Mouse (Mus musculus) forelimb bud, embryonic 11.5 days (tissue): ENCODE results near the gene Tgfbrap1.
A peak's percentile ranks its signal among the peaks of the same experiment; 100 is the strongest.

ENCODE experiments used
- DNase-seq: peaks from one replicate; pipeline ENCODE4 v3.0.0-alpha.2; 2012; ENCODE audit warnings: low read depth, low spot score

Gene Tgfbrap1

DNA sequence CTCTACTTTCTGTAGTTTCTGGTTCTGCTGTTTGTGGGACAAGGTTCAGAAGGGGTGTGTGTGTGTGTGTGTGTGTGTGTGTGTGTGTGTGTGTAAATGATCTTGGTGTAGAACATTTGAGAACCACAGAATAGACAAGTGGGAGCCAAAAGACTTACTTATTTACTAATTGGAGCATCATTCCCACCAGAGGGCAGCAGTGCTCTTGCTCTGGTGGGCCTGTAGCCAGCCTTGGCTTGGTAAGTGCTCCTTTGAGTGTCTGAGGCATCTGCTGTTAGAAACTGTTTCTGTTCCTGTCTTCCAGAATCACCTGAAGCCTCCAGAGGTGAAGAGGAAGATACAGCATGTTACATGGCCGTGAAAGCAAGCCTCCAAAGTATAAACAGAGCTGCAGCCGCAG is 14.4 kb upstream of the Tgfbrap1 start:
- peak; percentile 59 for DNase-seq

DNA sequence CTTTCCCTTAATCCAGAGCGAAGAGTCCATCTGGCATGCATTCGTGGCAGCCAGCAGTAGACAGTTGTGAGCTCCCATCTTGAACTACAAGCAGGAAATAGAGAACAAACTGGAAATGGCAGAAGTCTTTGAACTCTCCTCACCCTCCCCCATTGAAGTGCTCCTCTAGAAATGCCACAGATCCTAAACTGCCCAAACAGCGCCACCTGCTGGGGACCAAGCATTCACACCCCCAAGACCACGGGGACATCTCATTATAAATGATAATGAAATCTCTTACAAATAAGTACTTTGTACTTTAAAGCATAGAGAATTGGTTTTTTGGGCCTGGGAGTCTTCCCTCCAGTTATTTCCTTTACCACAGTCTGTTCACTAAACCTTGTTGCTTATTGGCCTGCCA is 12.1 kb upstream of the Tgfbrap1 start:
- DNase-seq: peak; percentile 51

GRCm38 (mm10) chr1:43108729-43109128 is 10.3 kb upstream of the Tgfbrap1 start:
- DNase-seq: no peak

- DNase-seq: no peak
These were observed 4.2 kb downstream of the Tgfbrap1 start for GRCm38 (mm10) chr1:43094206-43094605.

- DNase-seq: peak; percentile 37
These were observed 6.1 kb downstream of the Tgfbrap1 start for GRCm38 (mm10) chr1:43092056-43093015.

- DNase-seq: no peak
These were observed 7.0 kb downstream of the Tgfbrap1 start for GRCm38 (mm10) chr1:43091306-43092055.

- no peak for DNase-seq
These were observed 8.0 kb downstream of the Tgfbrap1 start for GRCm38 (mm10) chr1:43090418-43090817.

- no peak for DNase-seq
These were observed 15.5 kb downstream of the Tgfbrap1 start for GRCm38 (mm10) chr1:43082946-43083345.

DNA sequence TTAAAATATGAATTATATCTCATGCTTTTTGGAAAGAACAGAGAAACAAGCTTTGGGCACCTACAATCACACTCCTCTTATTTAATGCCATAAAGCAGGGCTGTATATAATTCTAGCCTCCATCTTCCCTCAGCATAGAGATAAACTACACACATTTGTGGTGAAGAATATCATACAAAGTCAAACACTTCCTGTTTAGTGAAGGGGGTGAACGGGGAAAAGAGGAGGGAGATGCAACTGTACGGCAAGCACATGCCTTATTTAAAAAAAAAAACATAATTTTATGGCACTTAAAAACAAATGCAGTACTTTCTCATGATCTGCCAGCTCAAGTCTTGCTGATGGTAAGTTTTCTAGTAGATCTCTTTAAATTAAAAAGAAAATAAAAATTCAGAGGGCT is 20.3 kb downstream of the Tgfbrap1 start:
- DNase-seq: no peak

DNA sequence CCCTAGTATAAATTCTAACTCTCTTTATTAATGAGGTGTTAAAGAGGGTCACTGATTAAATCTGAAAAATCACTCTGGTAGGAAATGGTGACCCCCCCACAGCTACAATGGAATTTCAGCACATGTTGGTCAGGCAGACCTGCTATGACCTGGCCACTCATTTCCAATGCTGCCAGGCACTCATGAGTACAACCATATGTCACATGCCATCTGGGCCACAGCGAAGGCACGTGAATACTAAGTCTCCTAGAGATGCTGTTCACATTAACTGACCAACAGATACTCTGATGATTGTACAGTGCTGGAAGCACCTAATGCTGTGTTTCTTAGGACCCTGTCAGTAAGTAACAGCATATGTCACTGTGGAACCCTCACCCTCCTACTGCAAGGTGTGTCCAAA is 23.6 kb downstream of the Tgfbrap1 start:
- DNase-seq: no peak

DNA sequence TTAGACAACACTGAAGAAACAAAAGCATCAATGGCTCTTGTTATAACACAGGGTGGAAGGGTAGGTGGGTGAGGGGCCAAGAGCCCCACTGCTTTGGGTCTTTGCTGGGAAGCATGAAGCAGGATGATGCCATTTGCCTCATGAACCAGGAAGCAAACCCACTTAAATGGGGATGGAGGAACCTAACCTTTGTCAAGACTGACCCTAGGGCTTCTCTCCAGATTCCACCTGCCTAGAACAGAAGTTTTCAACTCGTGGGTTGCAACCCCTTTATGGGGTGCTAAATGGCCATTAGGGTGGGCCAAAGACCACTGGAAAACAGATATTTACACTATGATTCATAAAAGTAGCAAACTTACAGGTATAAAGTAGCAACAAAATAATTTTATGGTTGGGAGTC is 25.9 kb downstream of the Tgfbrap1 start:
- no peak for DNase-seq

- no peak for DNase-seq
These were observed 26.4 kb downstream of the Tgfbrap1 start for GRCm38 (mm10) chr1:43072028-43072427.

DNA sequence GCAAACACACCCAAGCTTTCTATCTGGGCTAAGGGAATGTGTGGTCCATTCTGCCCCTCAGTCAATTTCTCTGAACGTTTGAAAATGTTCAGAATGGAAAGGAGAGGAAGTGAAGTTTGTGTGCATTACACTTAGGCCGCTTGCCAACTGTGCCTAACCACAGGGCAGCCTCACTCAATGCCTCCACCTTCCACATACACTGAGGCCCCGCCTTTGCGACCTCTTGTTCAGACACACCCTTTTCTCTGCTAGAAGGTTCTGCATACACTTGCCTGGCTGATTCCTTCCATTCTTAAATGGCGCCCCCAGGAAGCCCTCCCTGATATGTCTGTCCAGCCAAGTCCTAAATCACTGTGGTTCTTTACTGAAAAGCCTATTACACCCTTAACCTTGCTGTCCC is 27.7 kb downstream of the Tgfbrap1 start:
- DNase-seq: no peak

DNA sequence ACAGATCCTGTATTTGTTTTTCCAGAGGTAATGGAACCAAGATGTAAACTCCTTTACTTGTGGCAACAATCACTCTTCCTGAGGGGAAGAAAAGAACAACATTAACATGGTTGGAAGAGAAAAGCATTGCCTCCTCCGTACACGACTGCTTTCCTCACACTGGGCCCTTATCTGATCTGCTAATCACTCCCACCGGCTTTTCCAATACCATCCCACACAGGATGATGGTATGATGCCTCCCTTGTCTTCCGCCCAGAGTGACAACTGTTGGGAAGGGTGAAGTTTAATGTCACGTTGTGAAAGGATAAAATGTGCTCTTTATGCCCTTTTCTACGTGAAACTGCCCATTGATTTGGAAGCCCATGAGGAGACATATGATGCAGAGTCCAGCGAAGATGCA is 30.9 kb downstream of the Tgfbrap1 start:
- DNase-seq: no peak

GRCm38 (mm10) chr1:43066573-43066972 is 31.9 kb downstream of the Tgfbrap1 start:
- DNase-seq: no peak

GRCm38 (mm10) chr1:43065615-43066310 is 32.7 kb downstream of the Tgfbrap1 start:
- DNase-seq: peak; percentile 73

- no peak for DNase-seq
These were observed 46.5 kb downstream of the Tgfbrap1 start for GRCm38 (mm10) chr1:43051903-43052302.

- DNase-seq: no peak
These were observed 50.6 kb downstream of the Tgfbrap1 start for GRCm38 (mm10) chr1:43047811-43048210.

DNA sequence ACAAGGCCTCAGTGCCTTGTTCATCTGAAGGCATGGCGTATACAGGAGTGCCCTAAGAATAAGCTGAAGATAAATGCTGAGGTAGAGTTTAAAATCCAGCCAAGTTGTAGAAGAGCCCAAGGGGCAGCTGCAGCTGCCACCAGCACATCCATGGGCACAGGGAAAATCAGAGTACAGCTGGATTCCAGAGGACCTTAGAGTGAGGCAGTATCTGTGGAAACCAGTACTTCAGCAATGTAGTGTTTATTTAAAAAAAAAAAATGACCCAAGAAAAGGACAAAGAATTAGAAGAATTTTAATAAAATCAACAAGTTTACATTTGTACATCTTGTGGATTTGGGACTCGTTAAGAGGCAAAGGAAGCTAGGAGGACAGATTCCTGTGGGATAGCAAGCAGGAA is 51.4 kb downstream of the Tgfbrap1 start:
- DNase-seq: no peak

GRCm38 (mm10) chr1:43045204-43045982 is 53.0 kb downstream of the Tgfbrap1 start:
- DNase-seq: peak; percentile 36

DNA sequence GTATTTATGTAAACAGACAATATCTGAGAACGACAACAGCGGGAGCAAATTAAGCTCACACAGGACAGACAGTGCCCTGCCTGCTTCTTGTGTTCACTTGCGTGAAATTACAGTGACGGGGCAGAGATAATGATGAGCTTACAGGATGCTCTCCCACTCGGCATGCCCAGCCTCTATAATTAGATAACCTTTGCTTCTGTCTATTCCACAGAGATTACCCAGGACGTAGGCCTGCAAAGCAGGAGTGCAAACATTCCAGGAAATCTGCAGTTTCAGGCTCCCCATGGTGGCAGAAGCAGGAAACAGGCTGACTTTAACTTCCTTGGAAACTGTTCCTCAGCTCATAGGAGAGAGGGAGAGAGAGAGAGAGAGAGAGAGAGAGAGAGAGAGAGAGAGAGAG is 56.2 kb downstream of the Tgfbrap1 start:
- DNase-seq: no peak
